Mouse (Mus musculus) heart, embryonic 15.5 days (tissue): Measurements from ENCODE around the gene Wfdc1. TPM values are rescaled to one million over a fixed set of nuclear protein-coding genes. Genes with fewer than 3 reads are reported as not detected.

Experiments
- ATAC-seq: fragments of 200-750 bp; cut with Nextera tagmentation; replicated peaks from 2 replicates; pipeline ENCODE4 v1.8.0; 2017; ENCODE audit warnings: low read depth, moderate TSS enrichment; ENCODE audit not compliant: insufficient number of reproducible peaks, insufficient read depth, low FRiP score
- H3K27ac ChIP-seq: fragments of 300-500 bp; sonication (generic); 2 replicates; pipeline ENCODE4 v1.5.1; 2015; ENCODE audit warnings: mild to moderate bottlenecking, inconsistent platforms
- H3K27me3 ChIP-seq: fragments of 300-500 bp; sonication (generic); 2 replicates; pipeline ENCODE4 v1.6.1; 2015; ENCODE audit warnings: inconsistent platforms
- H3K36me3 ChIP-seq: fragments of 300-500 bp; sonication (generic); 2 replicates; pipeline ENCODE4 v1.6.1; 2015; ENCODE audit warnings: mild to moderate bottlenecking, inconsistent platforms
- H3K4me1 ChIP-seq: fragments of 300-500 bp; sonication (generic); replicated peaks from 2 replicates; pipeline ENCODE4 v1.6.1; 2015; ENCODE audit warnings: inconsistent platforms
- H3K4me2 ChIP-seq: fragments of 300-500 bp; sonication (generic); 2 replicates; pipeline ENCODE4 v1.6.1; 2015; ENCODE audit warnings: inconsistent platforms, mild to moderate bottlenecking, moderate library complexity
- H3K4me3 ChIP-seq: fragments of 300-500 bp; sonication (generic); 2 replicates; pipeline ENCODE4 v1.5.1; 2015; ENCODE audit warnings: mild to moderate bottlenecking, inconsistent platforms
- H3K9ac ChIP-seq: fragments of 300-500 bp; sonication (generic); 2 replicates; pipeline ENCODE4 v1.6.1; 2015; ENCODE audit warnings: mild to moderate bottlenecking, inconsistent platforms
- H3K9me3 ChIP-seq: fragments of 300-500 bp; sonication (generic); replicated peaks from 2 replicates; pipeline ENCODE4 v1.6.1; 2016; ENCODE audit warnings: inconsistent platforms
- WGBS: fragments of 180-500 bp; shearing (Covaris S2); methylation state at CpG from one replicate; pipeline ENCODE4 v1.1.7; 2015; ENCODE audit warnings: mixed read lengths; 5-methylcytosine and 5-hydroxymethylcytosine counted together
- polyA plus RNA-seq: library from polyadenylated mRNA; unstranded; fragments of >200 nt; fragmentation: Nextera tagmentation; extraction: Ambion mirVana; gene quantifications from 2 replicates; pipeline ENCODE4 v1.2.1, GENCODE M21; 2015

Wfdc1 gene
- polyA plus RNA-seq: 5.9 and 6.2 TPM in 2 replicates

GRCm38 (mm10) chr8:119666219-119666951 is at the start of gene Wfdc1:
Gene Wfdc1, plus strand, starts transcription at chr8:119666365.
- Histone ChIP-seq H3K9ac (peak within 1 kb of the TSS; percentile 31), H3K27ac (peak within 1 kb of the TSS; percentile 47; the same call in 1 of the 2 replicates), H3K4me1 (peaks cover 41% of the 10 kb centered on the region), H3K27me3 (no peaks in the 10 kb centered on the region), H3K36me3 (no peaks in the 10 kb centered on the region), H3K9me3 (no peaks in the 10 kb centered on the region), H3K4me3 (peak within 1 kb of the TSS; percentile 9), H3K4me2 (peak within 1 kb of the TSS; percentile 53)
- WGBS: 10% methylated on average over 14 of the region's 14 CpGs
- ATAC-seq: peak; percentile 28; the same call in 1 of the 2 replicates

DNA sequence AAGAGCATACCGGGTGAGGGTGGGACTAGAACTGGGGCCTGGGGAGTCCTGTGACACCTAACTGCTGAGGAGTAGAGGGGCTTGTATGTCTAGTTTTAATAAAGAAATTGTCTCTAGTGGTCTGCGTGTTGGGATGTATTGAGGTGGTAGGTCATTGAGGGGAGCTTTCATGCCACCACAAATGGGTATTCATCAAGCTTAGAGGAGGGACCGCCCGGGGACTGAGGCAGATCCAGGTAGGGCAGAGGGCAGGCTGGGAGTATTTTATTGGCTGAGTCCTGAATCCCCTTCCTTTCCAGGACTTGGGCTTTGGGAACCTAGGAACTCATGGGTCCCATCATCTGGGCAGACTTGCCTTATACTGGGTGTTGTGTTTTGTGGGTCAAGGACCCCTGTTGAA is 49.4 kb upstream of the Wfdc1 start:
- Histone ChIP-seq H3K27ac (no peak overlapping the region), H3K4me2 (no peak overlapping the region), H3K9ac (no peak overlapping the region), H3K27me3 (peaks cover 13% of the 10 kb centered on the region), H3K9me3 (no peaks in the 10 kb centered on the region), H3K4me1 (peaks cover 10% of the 10 kb centered on the region), H3K36me3 (no peaks in the 10 kb centered on the region), H3K4me3 (no peak overlapping the region)
- WGBS: 97% methylated on average over 4 of the region's 4 CpGs
- ATAC-seq: no peak

GRCm38 (mm10) chr8:119617586-119617985 is 48.6 kb upstream of the Wfdc1 start:
- no peak overlapping the region for H3K4me2 ChIP-seq
- H3K4me3 ChIP-seq: no peak overlapping the region
- 86% methylated on average over 5 of the region's 5 CpGs for WGBS
- H3K9ac ChIP-seq: no peak overlapping the region
- H3K9me3 ChIP-seq: no peaks in the 10 kb centered on the region
- ATAC-seq: no peak
- H3K4me1 ChIP-seq: peaks cover 10% of the 10 kb centered on the region
- no peak overlapping the region for H3K27ac ChIP-seq
- no peaks in the 10 kb centered on the region for H3K36me3 ChIP-seq
- H3K27me3 ChIP-seq: peaks cover 13% of the 10 kb centered on the region; the same call in 1 of the 2 replicates

DNA sequence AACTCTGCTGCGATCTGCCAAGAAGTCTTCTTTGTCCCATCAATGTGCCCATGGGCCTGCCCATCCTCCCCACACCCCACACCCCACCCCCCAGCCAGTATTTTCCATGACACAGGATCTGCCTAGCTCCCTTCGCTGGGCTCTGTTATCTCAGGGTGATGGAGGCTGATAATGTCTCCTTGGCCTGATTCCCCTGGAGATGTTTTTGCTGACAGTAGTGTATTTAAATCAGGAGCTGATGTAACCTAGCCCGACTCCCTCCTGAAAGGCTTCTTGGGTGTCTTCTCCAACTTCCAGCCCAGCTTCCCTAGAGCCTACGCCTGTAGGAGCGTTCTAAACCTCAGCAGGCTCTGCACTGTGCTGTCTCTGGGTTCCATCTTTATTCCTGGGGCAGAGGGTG is 47.3 kb upstream of the Wfdc1 start:
- no peak for ATAC-seq
- Histone ChIP-seq H3K4me3 (no peak overlapping the region), H3K27ac (no peak overlapping the region), H3K9ac (no peak overlapping the region), H3K4me1 (peaks cover 10% of the 10 kb centered on the region), H3K27me3 (peaks cover 9% of the 10 kb centered on the region; the same call in 1 of the 2 replicates), H3K36me3 (no peaks in the 10 kb centered on the region), H3K9me3 (no peaks in the 10 kb centered on the region), H3K4me2 (no peak overlapping the region)
- WGBS: 48% methylated on average over 5 of the region's 5 CpGs

GRCm38 (mm10) chr8:119620116-119620840 is 45.9 kb upstream of the Wfdc1 start:
- Histone ChIP-seq H3K4me2 (no peak overlapping the region), H3K4me1 (peaks cover 10% of the 10 kb centered on the region), H3K9ac (no peak overlapping the region), H3K36me3 (no peaks in the 10 kb centered on the region), H3K9me3 (no peaks in the 10 kb centered on the region), H3K4me3 (no peak overlapping the region), H3K27ac (no peak overlapping the region), H3K27me3 (peaks cover 2% of the 10 kb centered on the region; the same call in 1 of the 2 replicates)
- no peak for ATAC-seq
- 68% methylated on average over 6 of the region's 6 CpGs for WGBS

DNA sequence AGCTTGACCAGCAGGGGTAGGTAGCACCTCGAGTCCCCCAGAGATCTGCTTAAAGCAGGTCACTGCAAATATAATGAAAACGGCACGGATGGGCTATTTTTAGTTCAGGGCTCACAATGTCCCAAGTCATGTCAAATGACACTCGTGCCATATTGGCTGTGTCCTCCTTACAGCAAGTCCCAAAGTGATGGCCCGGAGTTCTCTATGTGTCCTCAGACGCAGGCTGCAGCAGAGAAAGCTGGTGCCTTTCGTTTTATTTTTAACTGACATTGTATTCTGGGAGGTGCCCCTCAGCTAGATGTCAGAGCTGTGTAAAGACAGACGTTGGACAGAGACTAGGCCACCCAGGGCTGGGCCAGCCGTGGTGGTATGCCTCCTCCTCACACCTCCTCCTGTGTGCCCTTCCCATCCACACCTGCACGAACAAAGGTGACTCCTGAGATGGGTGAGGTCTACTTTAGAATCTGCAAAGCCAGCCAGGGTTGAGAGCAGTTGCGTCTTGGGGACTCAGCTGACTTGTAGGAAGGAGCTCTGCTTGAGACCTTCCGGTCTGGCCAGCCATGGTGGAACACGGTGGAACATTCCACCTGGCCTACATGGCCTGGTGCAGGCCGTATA is 45.2 kb upstream of the Wfdc1 start:
- no peak overlapping the region for H3K27ac ChIP-seq
- no peak overlapping the region for H3K4me2 ChIP-seq
- peaks cover 10% of the 10 kb centered on the region for H3K4me1 ChIP-seq
- H3K27me3 ChIP-seq: peaks cover 3% of the 10 kb centered on the region; the same call in 1 of the 2 replicates
- H3K4me3 ChIP-seq: no peak overlapping the region
- H3K36me3 ChIP-seq: no peaks in the 10 kb centered on the region
- H3K9me3 ChIP-seq: no peaks in the 10 kb centered on the region
- 54% methylated on average over 14 of the region's 14 CpGs for WGBS
- ATAC-seq: no peak
- no peak overlapping the region for H3K9ac ChIP-seq

GRCm38 (mm10) chr8:119622555-119622954 is 43.6 kb upstream of the Wfdc1 start:
- H3K4me1 ChIP-seq: peaks cover 10% of the 10 kb centered on the region
- H3K4me2 ChIP-seq: no peak overlapping the region
- H3K9ac ChIP-seq: no peak overlapping the region
- H3K36me3 ChIP-seq: no peaks in the 10 kb centered on the region
- no peaks in the 10 kb centered on the region for H3K9me3 ChIP-seq
- WGBS: 58% methylated on average over 4 of the region's 4 CpGs
- H3K4me3 ChIP-seq: no peak overlapping the region
- H3K27me3 ChIP-seq: peaks cover 3% of the 10 kb centered on the region; the same call in 1 of the 2 replicates
- H3K27ac ChIP-seq: no peak overlapping the region
- no peak for ATAC-seq

DNA sequence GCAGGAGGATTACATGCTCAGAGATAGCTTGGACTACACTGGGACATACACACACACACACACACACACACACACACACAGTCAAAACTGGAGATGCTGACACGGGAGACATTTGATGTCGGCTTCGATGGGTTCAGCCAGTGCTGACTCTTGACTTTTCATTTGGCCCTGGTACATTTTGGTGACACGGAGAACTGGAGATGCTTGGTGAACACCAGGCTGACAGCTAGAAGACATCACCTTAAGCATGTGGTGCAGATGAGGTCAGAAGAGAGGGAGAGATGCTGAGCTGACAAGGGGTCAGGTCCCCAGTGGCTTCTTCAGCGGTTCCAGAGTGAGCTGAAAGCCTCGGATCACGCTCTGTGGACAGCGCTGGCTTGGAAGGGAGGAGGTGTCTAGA is 43.1 kb upstream of the Wfdc1 start:
- H3K4me3 ChIP-seq: no peak overlapping the region
- 76% methylated on average over 8 of the region's 8 CpGs for WGBS
- peaks cover 3% of the 10 kb centered on the region; the same call in 1 of the 2 replicates for H3K27me3 ChIP-seq
- no peak overlapping the region for H3K4me2 ChIP-seq
- ATAC-seq: no peak
- H3K9ac ChIP-seq: no peak overlapping the region
- H3K36me3 ChIP-seq: no peaks in the 10 kb centered on the region
- peaks cover 10% of the 10 kb centered on the region for H3K4me1 ChIP-seq
- H3K9me3 ChIP-seq: no peaks in the 10 kb centered on the region
- H3K27ac ChIP-seq: no peak overlapping the region

DNA sequence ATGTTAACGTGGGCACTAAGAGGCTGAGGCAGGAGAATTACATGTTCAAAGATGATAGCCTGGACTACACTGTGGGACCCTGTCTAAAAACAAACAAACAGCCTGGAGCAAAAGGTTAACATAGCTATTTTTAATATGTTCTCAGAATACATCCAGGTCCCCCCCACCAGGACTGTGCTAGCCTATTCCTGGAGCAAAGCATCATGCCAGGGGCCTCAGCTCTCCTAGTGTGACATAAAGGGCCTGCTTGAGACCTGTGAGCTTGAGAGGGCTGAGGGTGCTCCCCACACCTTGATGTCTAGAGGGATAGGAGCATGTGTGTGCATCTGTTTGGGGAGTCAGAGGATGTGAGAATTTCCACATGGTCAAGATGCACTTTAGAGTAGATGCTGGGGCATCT is 42.4 kb upstream of the Wfdc1 start:
- no peak for ATAC-seq
- no peak overlapping the region for H3K4me3 ChIP-seq
- no peak overlapping the region for H3K9ac ChIP-seq
- H3K9me3 ChIP-seq: no peaks in the 10 kb centered on the region
- peaks cover 10% of the 10 kb centered on the region for H3K4me1 ChIP-seq
- WGBS: 85% methylated on average over 1 of the region's 1 CpGs
- no peak overlapping the region for H3K4me2 ChIP-seq
- H3K27me3 ChIP-seq: peaks cover 3% of the 10 kb centered on the region; the same call in 1 of the 2 replicates
- no peak overlapping the region for H3K27ac ChIP-seq
- H3K36me3 ChIP-seq: no peaks in the 10 kb centered on the region

GRCm38 (mm10) chr8:119624916-119625315 is 41.2 kb upstream of the Wfdc1 start:
- Histone ChIP-seq H3K4me1 (peaks cover 10% of the 10 kb centered on the region), H3K4me2 (no peak overlapping the region), H3K9ac (no peak overlapping the region), H3K27me3 (peaks cover 3% of the 10 kb centered on the region; the same call in 1 of the 2 replicates), H3K4me3 (no peak overlapping the region), H3K27ac (no peak overlapping the region), H3K9me3 (no peaks in the 10 kb centered on the region), H3K36me3 (no peaks in the 10 kb centered on the region)
- no peak for ATAC-seq
- 81% methylated on average over 7 of the region's 7 CpGs for WGBS

- Histone ChIP-seq H3K4me2 (no peak overlapping the region), H3K9ac (no peak overlapping the region), H3K4me3 (no peak overlapping the region), H3K36me3 (no peaks in the 10 kb centered on the region), H3K4me1 (peaks cover 5% of the 10 kb centered on the region), H3K27ac (no peak overlapping the region), H3K27me3 (peaks cover 5% of the 10 kb centered on the region), H3K9me3 (no peaks in the 10 kb centered on the region)
- 81% methylated on average over 22 of the region's 22 CpGs for WGBS
- ATAC-seq: no peak
These were observed 40.4 kb upstream of the Wfdc1 start for GRCm38 (mm10) chr8:119625788-119626187.
